Mouse (Mus musculus) left cerebral cortex, adult 18-20 months (tissue): ENCODE results near the gene Gtpbp1. TPM values are rescaled to one million over a fixed set of nuclear protein-coding genes. Genes with fewer than 3 reads are reported as not detected.

Source experiments
- DNase-seq, 2 experiments: peaks; one replicate each; pipeline ENCODE4 v3.0.0; 2021 to 2022; ENCODE audit warnings: low spot score in 2 of 2, mixed read lengths in 1 of 2
- total RNA-seq, 2 experiments: library from RNA; stranded (reverse); gene quantifications; 2 replicates each; pipeline ENCODE4 v1.2.3; 2021

Gtpbp1 gene
- total RNA-seq, 2 experiments from 2014 or later = 52.7 to 53.4 TPM

GRCm38 (mm10) chr15:79720796-79721195, 30.2 kb downstream of the Gtpbp1 start:
- DNase-seq = no peak

DNA sequence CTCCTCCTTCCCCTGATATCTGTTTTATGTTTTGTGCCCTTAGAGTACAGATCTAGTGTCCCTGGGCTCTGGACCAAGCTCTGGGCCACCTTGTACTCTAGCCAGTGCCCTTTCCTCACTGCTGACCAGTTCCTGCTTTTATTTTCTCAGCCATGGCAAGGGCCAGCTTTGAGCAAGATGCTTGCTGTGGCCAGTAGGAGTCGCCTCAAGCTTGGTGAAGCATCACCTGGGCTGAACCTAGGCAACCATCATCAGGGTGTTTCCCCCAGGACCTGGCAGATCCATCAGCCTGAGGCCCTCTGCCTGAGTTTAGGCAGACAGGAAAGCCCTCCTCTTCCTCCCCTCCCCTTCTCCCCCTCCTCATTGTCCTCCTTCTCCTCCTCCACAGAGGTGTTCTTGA, 32.8 kb downstream of the Gtpbp1 start:
- peak in 1 of 2 experiments; percentile 34 for DNase-seq

GRCm38 (mm10) chr15:79725190-79725789, 34.6 kb downstream of the Gtpbp1 start:
- peak; percentile 48 to 66 for DNase-seq

DNA sequence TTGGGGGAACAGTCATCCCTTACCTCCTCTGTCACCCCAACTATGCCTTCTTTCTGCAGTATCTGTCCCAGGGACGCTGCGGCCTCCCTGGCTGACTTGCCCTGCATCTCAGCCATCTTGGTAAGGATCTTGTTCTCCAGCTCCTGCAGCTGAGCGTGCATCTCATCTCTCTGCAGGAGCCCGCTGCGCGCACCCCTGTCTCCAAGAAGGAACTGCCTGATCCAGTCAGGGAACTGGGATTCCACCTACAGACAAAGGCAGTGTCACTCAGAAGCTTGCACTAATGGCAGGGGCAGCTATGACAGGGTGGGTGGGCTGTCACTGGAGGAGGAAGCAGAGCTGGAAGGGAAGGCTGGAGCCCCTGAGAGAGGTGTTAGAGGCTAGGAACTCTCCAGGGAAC, 37.2 kb downstream of the Gtpbp1 start:
- peak in 1 of 2 experiments; percentile 32 for DNase-seq

DNA sequence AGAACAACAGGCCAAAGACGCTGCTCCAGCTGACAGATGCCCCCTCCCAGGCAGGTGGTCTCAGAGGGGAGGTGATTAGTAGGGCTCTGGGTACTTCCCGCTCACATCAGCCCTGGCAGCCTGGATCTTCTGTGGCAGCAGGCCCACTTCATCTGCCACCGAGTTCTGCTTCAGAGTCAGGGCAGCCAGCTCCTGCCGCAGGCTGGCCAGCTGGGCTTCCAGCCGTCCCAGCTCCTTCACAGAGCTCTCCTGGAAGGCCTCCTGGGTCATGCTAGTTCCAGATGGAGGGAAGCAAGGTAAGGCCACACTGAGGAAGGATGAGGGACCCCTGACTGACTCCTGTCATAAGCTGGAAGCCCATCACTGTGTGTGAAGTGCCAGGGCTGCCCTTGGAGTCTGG, 37.7 kb downstream of the Gtpbp1 start:
- no peak for DNase-seq

GRCm38 (mm10) chr15:79728731-79729388, 38.2 kb downstream of the Gtpbp1 start:
- DNase-seq = no peak

DNA sequence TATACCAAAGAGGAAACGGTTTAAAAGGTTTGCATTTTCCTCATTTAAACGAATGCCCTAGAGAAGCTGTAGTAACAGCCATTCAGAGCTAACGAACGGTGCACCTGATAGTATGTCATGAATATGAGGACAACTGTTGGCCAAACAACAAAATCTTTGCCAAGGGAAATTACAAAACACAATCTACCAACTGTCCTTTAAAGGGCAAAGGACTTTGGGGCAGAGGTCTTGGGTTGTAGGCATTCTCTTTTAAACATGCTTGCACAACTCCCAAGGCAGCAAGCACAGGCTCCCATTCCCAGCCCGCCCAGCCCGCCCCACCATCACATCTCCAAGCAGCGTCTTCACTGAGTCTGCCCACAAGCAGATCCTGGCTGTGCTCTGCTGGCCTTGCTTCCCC, 40.9 kb downstream of the Gtpbp1 start:
- DNase-seq = no peak

GRCm38 (mm10) chr15:79733192-79733591, 42.5 kb downstream of the Gtpbp1 start:
- no peak for DNase-seq

- DNase-seq = no peak
These were observed 43.0 kb downstream of the Gtpbp1 start for GRCm38 (mm10) chr15:79733640-79734039.

- no peak for DNase-seq
These were observed 43.7 kb downstream of the Gtpbp1 start for GRCm38 (mm10) chr15:79734311-79734710.

DNA sequence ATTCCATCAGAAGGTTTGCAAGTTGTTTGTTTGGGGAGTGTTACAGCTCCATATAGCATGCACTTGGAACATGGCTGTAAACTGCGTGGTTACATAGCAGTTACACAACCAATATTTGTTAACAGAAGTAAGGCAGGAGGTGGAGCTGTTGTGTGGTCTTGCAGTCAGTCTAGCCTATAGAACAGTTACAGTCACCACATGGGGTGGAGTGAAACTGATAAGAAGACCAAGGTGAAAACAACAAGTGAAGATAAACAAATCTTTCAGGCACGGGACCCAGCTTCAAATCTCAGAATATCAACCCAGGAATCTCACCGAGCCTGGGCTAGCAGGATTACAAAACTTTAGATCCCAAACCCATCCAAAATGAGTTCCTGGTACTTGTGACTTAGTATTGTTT, 50.1 kb downstream of the Gtpbp1 start:
- no peak for DNase-seq

GRCm38 (mm10) chr15:79741173-79741858, 50.7 kb downstream of the Gtpbp1 start:
- no peak for DNase-seq

- peak; percentile 91 to 94 for DNase-seq
These were observed 51.5 kb downstream of the Gtpbp1 start, which contains the start of gene Sun2 for GRCm38 (mm10) chr15:79741921-79742705. Gene Sun2, minus strand, starts transcription at chr15:79742536.

DNA sequence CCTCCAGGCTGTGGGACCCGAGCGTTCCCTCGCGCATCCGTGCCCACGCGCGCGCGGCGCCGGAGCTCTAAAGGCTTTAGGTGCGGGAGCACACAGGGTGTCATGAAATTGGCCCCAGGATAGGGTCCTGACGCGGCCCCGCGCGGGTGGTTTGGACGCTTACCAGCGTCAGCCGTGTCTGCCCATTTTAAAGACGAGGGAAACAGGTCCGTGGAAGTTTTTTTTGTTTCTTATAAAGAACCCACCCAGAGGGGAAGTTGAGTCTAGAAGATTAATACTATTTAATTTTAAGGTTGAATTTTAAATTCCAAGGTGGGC, 52.0 kb downstream of the Gtpbp1 start:
- no peak for DNase-seq

- no peak for DNase-seq
These were observed 53.4 kb downstream of the Gtpbp1 start for GRCm38 (mm10) chr15:79744001-79744400.

DNA sequence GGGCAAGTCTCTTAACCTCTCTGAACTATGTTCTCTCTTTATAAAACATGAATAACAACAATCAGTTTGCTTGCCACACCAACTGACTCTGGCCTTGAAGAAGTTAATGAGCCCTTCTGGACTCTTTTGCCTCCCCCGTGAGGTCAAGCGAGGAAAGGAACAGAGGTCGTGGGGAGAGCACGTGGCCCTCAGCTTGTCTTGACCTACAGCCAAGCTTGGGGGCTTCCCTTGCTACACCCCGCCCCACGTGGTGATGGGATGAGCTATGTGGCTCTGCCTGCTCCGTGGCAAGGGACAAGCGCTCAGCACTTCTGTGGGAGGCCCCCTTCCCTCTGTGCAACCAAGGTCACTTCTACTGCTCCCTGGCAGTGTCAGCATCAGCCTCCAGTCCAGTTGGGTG, 54.1 kb downstream of the Gtpbp1 start:
- DNase-seq = no peak

DNA sequence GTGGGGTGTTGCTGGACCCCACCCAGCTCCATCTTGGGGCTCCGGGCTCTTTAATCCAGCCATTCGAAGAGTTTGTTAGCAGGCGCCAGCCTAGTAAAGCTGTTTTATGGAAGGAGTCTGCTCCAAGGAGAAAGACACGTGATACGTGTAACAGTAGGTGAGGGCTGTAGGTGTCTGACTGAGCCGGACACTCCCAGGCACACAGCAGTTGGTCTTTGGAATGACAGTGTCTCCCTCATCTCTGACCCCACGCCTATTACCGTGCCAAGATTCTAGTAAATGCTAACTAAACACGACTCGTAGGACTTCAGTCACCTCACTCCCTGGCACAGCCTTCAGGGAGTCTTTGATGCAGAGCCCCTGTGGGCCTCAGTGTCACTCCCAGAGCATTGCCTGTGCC, 54.7 kb downstream of the Gtpbp1 start:
- no peak for DNase-seq

DNA sequence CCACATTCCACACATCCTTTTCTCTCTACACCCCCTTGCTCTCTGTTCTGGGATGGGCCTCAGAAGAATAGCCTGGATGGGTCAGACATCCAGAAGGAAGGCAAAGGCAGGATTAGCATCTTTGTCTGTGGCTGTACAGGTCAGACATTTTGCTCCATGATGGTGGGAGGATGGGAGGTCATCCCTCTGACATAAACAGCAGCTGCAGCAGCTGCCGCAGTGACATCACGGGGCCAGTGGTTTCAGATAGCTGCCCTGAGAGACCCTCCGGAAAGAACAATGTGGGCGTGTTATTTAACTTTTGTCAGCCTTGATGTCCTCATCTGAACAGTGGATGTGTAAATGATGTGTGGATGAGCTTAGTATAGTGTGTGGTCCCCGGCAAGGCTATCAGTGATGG, 55.2 kb downstream of the Gtpbp1 start:
- DNase-seq = no peak

DNA sequence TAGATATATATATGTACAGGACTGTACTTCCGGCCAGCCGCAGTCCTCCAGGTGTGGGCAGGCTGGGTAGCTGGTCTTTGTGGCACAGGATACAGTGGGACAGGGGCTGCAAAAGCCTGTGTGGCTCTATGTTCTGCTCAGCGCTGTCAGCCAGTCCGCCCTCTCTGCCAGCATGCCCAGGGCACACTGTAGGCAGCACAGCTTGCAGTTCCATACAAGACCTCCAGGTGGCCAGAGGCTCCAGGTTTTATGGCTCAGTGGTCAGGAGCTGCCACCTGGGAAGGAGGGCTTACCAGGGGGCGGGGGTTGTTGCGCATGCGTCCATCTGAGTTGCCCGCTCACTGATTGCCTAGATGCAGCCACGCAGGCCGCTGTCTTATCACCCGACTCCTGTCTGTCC, 57.4 kb downstream of the Gtpbp1 start:
- DNase-seq = no peak

DNA sequence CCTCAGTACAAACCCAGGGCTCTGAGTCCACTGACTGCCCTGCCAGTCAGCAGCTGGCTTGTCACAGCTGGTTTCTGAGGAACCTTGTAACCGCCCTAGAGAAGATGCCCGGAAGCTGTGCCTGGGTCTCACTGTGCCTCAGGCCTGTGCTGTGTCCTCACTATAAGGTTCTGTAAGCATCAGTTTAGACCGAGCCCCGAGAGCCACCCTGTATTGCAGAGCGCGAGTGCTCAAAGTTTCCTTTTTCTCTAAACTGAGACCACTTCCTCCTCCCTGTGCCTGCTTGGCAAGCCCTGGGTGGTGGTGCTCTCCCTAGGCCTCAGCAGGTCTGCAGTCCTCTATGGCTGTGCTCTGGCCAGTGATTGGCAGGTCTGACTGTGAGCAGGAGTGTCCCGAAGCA, 58.5 kb downstream of the Gtpbp1 start:
- no peak for DNase-seq

DNA sequence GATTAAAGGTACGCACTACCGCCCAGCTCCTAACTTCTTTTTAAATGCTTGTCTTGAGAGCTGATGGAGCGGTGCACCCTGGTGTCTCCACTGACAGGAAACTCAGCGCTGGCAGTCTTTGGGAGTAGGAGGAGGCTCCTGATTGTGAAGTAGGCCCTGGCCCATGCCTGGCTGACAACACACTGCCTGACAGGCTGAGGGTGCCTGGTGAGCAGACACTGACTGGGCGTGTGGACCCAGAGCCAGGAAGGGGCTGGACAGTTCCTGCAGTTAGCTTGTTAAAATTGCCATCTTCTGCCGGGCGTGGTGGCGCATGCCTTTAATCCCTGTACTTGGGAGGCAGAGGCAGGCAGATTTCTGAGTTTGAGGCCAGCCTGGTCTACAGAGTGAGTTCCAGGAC, 59.6 kb downstream of the Gtpbp1 start:
- no peak for DNase-seq

- DNase-seq = no peak
These were observed 61.1 kb downstream of the Gtpbp1 start for GRCm38 (mm10) chr15:79751772-79752171.
